Mouse (Mus musculus) embryo, embryonic 11.5 days (tissue): ENCODE measurements around the gene Slc38a1.
A peak's percentile ranks its signal among the peaks of the same experiment; 100 is the strongest.

Experiments
- DNase-seq: peaks from one replicate; pipeline ENCODE4 v3.0.0-alpha.2; 2012; ENCODE audit warnings: low read depth, low spot score

The Slc38a1 gene

GRCm38 (mm10) chr15:96617555-96617954 lies 25.2 kb downstream of the Slc38a1 start:
- no peak for DNase-seq

GRCm38 (mm10) chr15:96608671-96609070 lies 34.0 kb downstream of the Slc38a1 start:
- DNase-seq, result no peak

GRCm38 (mm10) chr15:96607422-96607821 lies 35.3 kb downstream of the Slc38a1 start:
- no peak for DNase-seq

GRCm38 (mm10) chr15:96604282-96604681 lies 38.4 kb downstream of the Slc38a1 start:
- DNase-seq, result no peak

GRCm38 (mm10) chr15:96602043-96602442 lies 40.7 kb downstream of the Slc38a1 start:
- no peak for DNase-seq

- DNase-seq, result no peak
Measured at GRCm38 (mm10) chr15:96599852-96600781, 42.6 kb downstream of the Slc38a1 start.

- DNase-seq, result no peak
Measured at GRCm38 (mm10) chr15:96598888-96599578, 43.7 kb downstream of the Slc38a1 start.

GRCm38 (mm10) chr15:96597116-96597515 lies 45.6 kb downstream of the Slc38a1 start:
- DNase-seq, result no peak

GRCm38 (mm10) chr15:96594316-96594715 lies 48.4 kb downstream of the Slc38a1 start:
- no peak for DNase-seq

- DNase-seq, result no peak
Measured at GRCm38 (mm10) chr15:96593866-96594265, 48.8 kb downstream of the Slc38a1 start.

- DNase-seq, result no peak
Measured at GRCm38 (mm10) chr15:96593457-96593856, 49.3 kb downstream of the Slc38a1 start.

- no peak for DNase-seq
Measured at GRCm38 (mm10) chr15:96592976-96593375, 49.7 kb downstream of the Slc38a1 start.

- DNase-seq, result no peak
Measured at GRCm38 (mm10) chr15:96591876-96592417, 50.8 kb downstream of the Slc38a1 start.

GRCm38 (mm10) chr15:96588996-96589657 lies 53.6 kb downstream of the Slc38a1 start:
- no peak for DNase-seq

GRCm38 (mm10) chr15:96587998-96588397 lies 54.7 kb downstream of the Slc38a1 start:
- DNase-seq, result no peak

GRCm38 (mm10) chr15:96583371-96584008 lies 59.2 kb downstream of the Slc38a1 start:
- no peak for DNase-seq

GRCm38 (mm10) chr15:96576998-96577397 lies 65.7 kb downstream of the Slc38a1 start:
- no peak for DNase-seq

GRCm38 (mm10) chr15:96568983-96569363 lies 73.7 kb downstream of the Slc38a1 start:
- DNase-seq, result no peak

GRCm38 (mm10) chr15:96568271-96568982 lies 74.3 kb downstream of the Slc38a1 start:
- no peak for DNase-seq

GRCm38 (mm10) chr15:96566850-96567271 lies 75.9 kb downstream of the Slc38a1 start:
- peak; percentile 27 for DNase-seq

GRCm38 (mm10) chr15:96563852-96564251 lies 78.9 kb downstream of the Slc38a1 start:
- no peak for DNase-seq
